Mouse (Mus musculus): ENCODE data around the gene Rad50.

Rad50 gene

GRCm38 (mm10) chr11:53633644-53634043, 73.5 kb downstream of the Rad50 start:
- peak; percentile 79 for DNase-seq (ENCODE audit: low read depth)

GRCm38 (mm10) chr11:53632122-53632733, 74.9 kb downstream of the Rad50 start:
- DNase-seq (ENCODE audit: low read depth): peak; percentile 40

GRCm38 (mm10) chr11:53627859-53628258, 79.3 kb downstream of the Rad50 start:
- DNase-seq (ENCODE audit: low read depth): peak; percentile 87

GRCm38 (mm10) chr11:53626802-53627373, 80.2 kb downstream of the Rad50 start:
- DNase-seq (ENCODE audit: low read depth): no peak

- DNase-seq (ENCODE audit: low read depth): no peak
Observed at GRCm38 (mm10) chr11:53624124-53624523, 83.0 kb downstream of the Rad50 start.

- DNase-seq (ENCODE audit: low read depth): no peak
Observed at GRCm38 (mm10) chr11:53623573-53623972, 83.5 kb downstream of the Rad50 start.

GRCm38 (mm10) chr11:53622440-53622806, 84.7 kb downstream of the Rad50 start:
- DNase-seq (ENCODE audit: low read depth): peak; percentile 27

- peak; percentile 25 for DNase-seq (ENCODE audit: low read depth)
Observed at GRCm38 (mm10) chr11:53621582-53622439, 85.3 kb downstream of the Rad50 start.

- DNase-seq (ENCODE audit: low read depth): no peak
Observed at GRCm38 (mm10) chr11:53620094-53620493, 87.0 kb downstream of the Rad50 start.

- DNase-seq (ENCODE audit: low read depth): no peak
Observed at GRCm38 (mm10) chr11:53619428-53619827, 87.7 kb downstream of the Rad50 start.

GRCm38 (mm10) chr11:53618619-53619198, 88.4 kb downstream of the Rad50 start, which contains the start of gene Il4:
Gene Il4, minus strand, starts transcription at chr11:53618669.
- peak; percentile 50 for DNase-seq (ENCODE audit: low read depth)

- DNase-seq (ENCODE audit: low read depth): no peak
Observed at GRCm38 (mm10) chr11:53617562-53618109, 89.5 kb downstream of the Rad50 start.

GRCm38 (mm10) chr11:53616748-53617558, 90.2 kb downstream of the Rad50 start:
- peak; percentile 71 for DNase-seq (ENCODE audit: low read depth)

- no peak for DNase-seq (ENCODE audit: low read depth)
Observed at GRCm38 (mm10) chr11:53615575-53615974, 91.5 kb downstream of the Rad50 start.

- no peak for DNase-seq (ENCODE audit: low read depth)
Observed at GRCm38 (mm10) chr11:53615172-53615571, 91.9 kb downstream of the Rad50 start.

GRCm38 (mm10) chr11:53609672-53610071, 97.4 kb downstream of the Rad50 start:
- DNase-seq (ENCODE audit: low read depth): no peak

GRCm38 (mm10) chr11:53609231-53609630, 97.9 kb downstream of the Rad50 start:
- peak; percentile 59 for DNase-seq (ENCODE audit: low read depth)

GRCm38 (mm10) chr11:53605609-53606008, 101.5 kb downstream of the Rad50 start:
- DNase-seq (ENCODE audit: low read depth): peak; percentile 90

- DNase-seq (ENCODE audit: low read depth): peak; percentile 41
Observed at GRCm38 (mm10) chr11:53604983-53605382, 102.1 kb downstream of the Rad50 start.
